Mouse (Mus musculus) kidney, embryonic 14.5 days (tissue): ENCODE measurements at regions not wholly inside any gene's neighbourhood (a gene's known extent, or its start where the extent isn't known, plus 50 kb on each side); places are given as distances from the start of the nearest gene placed in this dataset.

Experiments used
- ATAC-seq: fragments of 200-750 bp; cut with Nextera tagmentation; 2 replicates; pipeline ENCODE4 v1.8.0; 2017; ENCODE audit warnings: moderate number of reproducible peaks, mild to moderate bottlenecking, moderate TSS enrichment, moderate library complexity; ENCODE audit not compliant: low FRiP score, low TSS enrichment
- H3K27ac ChIP-seq: fragments of 300-500 bp; sonication (generic); 2 replicates; pipeline ENCODE4 v1.5.1; 2014; ENCODE audit warnings: low read depth, mild to moderate bottlenecking, low read length, moderate library complexity, mixed read lengths
- H3K27me3 ChIP-seq: fragments of 300-500 bp; sonication (generic); 2 replicates; pipeline ENCODE4 v1.6.1; 2014; ENCODE audit warnings: mild to moderate bottlenecking, low read length; ENCODE audit not compliant: control insufficient read depth, insufficient read depth
- H3K36me3 ChIP-seq: fragments of 300-500 bp; sonication (generic); 2 replicates; pipeline ENCODE4 v1.6.1; 2014; ENCODE audit warnings: low read length, mixed read lengths; ENCODE audit not compliant: control insufficient read depth, insufficient read depth
- H3K4me1 ChIP-seq: fragments of 300-500 bp; sonication (generic); 2 replicates; pipeline ENCODE4 v1.6.1; 2014; ENCODE audit warnings: low read length, mixed read lengths; ENCODE audit not compliant: control insufficient read depth, insufficient read depth
- H3K4me2 ChIP-seq: fragments of 300-500 bp; sonication (generic); replicated peaks from 2 replicates; pipeline ENCODE4 v1.6.1; 2014; ENCODE audit warnings: low read depth, mild to moderate bottlenecking, low read length
- H3K4me3 ChIP-seq: fragments of 300-500 bp; sonication (generic); 2 replicates; pipeline ENCODE4 v1.5.1; 2014; ENCODE audit warnings: mild to moderate bottlenecking, low read length
- H3K9ac ChIP-seq: fragments of 300-500 bp; sonication (generic); 2 replicates; pipeline ENCODE4 v1.6.1; 2014; ENCODE audit warnings: low read depth, mild to moderate bottlenecking, low read length, moderate library complexity
- H3K9me3 ChIP-seq: fragments of 300-500 bp; sonication (generic); 2 replicates; pipeline ENCODE4 v1.6.1; 2016; ENCODE audit warnings: low read length; ENCODE audit not compliant: control insufficient read depth
- WGBS: fragments of 180-500 bp; shearing (Covaris S2); extraction: QIAGEN DNeasy Blood & Tissue Kit; methylation state at CpG from one replicate; pipeline ENCODE4 v1.1.7; 2014; 5-methylcytosine and 5-hydroxymethylcytosine counted together

DNA sequence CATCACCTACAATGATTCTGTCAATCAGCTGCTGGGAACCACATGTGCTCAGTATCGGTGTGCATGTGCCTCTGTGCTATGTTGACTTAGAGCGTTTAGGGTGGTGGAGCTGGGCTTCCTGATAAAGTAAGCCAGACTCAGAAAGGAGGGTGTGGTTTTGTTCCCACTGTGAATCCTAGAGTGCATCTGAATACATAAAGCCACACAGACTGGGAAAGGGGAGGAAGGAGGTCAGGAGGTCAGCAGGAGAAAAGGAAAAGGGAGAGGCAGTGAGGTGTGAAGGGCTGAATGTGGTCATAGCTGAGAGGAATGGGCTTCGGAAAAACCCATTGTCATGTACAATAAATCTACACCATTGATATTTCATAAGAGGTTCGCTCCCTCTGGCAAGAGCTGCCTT is 345.4 kb upstream of the Cdh4 start:
- no peak overlapping the region for H3K4me2 ChIP-seq
- WGBS, result 34% methylated on average over 4 of the region's 4 CpGs
- H3K9me3 ChIP-seq, result no peaks in the 10 kb centered on the region
- H3K4me1 ChIP-seq, result 0 out of 2 replicates have a peak, but pooled peaks cover 14% of the 10 kb centered on the region
- no peaks in the 10 kb centered on the region for H3K36me3 ChIP-seq
- no peak overlapping the region for H3K9ac ChIP-seq
- no peak overlapping the region for H3K27ac ChIP-seq
- H3K27me3 ChIP-seq, result no peaks in the 10 kb centered on the region
- no peak overlapping the region for H3K4me3 ChIP-seq
- no peak for ATAC-seq

DNA sequence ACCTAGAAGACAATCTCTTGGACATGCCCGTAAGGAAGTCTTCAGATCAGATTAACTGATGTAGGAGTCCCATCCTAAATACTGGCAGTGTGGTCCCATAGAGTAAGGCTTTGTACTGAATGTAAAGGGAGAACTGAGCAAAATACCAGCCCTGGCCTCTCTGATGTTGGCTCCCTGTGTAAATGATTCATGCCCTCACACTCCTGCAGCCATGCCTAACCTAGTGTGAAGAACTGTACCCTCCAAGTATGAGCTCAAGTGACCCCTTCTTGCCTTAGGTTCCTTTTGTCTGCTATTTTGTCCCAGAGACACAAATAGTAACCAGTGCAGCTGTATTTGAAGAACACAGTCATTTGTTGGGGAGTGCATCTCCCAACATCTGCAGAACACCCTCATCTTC is 342.4 kb upstream of the Cdh4 start:
- 0 out of 2 replicates have a peak, but pooled peaks cover 5% of the 10 kb centered on the region for H3K4me1 ChIP-seq
- WGBS, result 65% methylated on average over 1 of the region's 1 CpGs
- no peak overlapping the region for H3K4me2 ChIP-seq
- H3K27me3 ChIP-seq, result no peaks in the 10 kb centered on the region
- H3K36me3 ChIP-seq, result no peaks in the 10 kb centered on the region
- H3K27ac ChIP-seq, result no peak overlapping the region
- H3K9ac ChIP-seq, result no peak overlapping the region
- no peak; the same call in 1 of the 2 replicates for ATAC-seq
- H3K9me3 ChIP-seq, result no peaks in the 10 kb centered on the region
- no peak overlapping the region for H3K4me3 ChIP-seq

DNA sequence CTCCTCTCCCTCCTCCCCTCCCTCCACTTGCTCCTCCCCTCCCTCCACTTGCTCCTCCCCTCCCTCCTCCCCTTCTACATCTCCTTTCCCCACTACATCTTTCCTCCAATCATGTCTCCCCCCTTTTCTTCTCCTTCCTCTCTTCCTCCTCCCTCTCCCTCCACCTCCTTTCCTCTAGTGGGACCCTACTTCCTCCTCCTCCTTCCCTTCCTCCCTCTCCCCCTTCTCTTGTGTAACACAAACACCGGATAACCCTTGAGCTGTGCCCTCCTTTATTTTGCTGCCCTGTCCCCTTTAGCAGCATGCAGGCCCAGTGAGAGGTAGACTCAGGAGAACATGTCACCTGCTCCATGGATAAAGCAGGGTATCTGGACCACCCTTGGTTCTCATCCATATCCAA is 339.1 kb upstream of the Cdh4 start:
- H3K4me3 ChIP-seq, result no peak overlapping the region
- H3K27ac ChIP-seq, result no peak overlapping the region
- no peak overlapping the region for H3K9ac ChIP-seq
- H3K4me1 ChIP-seq, result no peaks in the 10 kb centered on the region
- no peaks in the 10 kb centered on the region for H3K27me3 ChIP-seq
- no peaks in the 10 kb centered on the region for H3K36me3 ChIP-seq
- WGBS, result 13% methylated on average over 1 of the region's 1 CpGs
- no peaks in the 10 kb centered on the region for H3K9me3 ChIP-seq
- H3K4me2 ChIP-seq, result no peak overlapping the region
- ATAC-seq, result no peak

DNA sequence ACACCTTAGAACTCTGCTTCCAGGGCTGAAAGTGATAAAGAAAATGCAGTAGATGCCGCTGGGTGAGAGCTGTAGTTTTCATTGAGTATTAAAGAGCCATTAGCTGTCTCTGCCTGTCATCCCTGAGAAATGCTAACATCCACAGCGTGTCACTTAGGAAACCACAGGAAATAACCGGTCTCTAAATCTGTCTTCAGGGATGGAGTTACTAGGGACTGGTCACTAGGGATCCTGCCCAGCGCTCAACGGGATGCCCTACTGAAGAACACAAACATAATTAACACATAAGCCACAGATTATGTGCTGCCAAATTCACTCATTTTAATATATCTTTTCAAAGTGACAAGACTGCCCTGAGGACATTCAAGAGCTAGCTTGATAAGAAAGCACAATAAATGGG is 329.3 kb upstream of the Cdh4 start:
- no peaks in the 10 kb centered on the region for H3K4me1 ChIP-seq

DNA sequence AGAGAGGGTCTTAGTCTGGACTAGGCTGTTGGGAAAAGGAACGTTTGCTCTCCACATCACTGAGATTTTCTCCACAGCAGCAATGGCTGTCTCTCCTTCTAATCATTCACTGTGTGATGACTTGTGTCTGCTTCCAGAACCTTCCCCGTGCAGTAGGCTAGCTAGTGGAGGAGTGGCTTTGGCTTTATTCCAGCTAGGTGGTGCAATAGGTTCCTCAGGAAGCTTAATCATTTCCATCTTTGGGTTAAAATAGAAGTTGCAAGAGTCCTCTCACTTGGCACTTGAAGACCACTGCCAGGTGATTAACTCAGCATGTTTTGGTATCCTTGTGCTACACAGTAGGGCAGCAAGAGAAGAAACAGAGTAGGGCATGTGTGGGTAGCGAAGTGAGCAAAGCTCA is 314.2 kb upstream of the Cdh4 start:
- 80% methylated on average over 3 of the region's 3 CpGs for WGBS
- no peak for ATAC-seq

More for the DNA sequence above, 329.3 kb upstream of the Cdh4 start:
- ATAC-seq, result no peak
- Histone ChIP-seq H3K9me3 (no peaks in the 10 kb centered on the region), H3K4me2 (no peak overlapping the region), H3K9ac (no peak overlapping the region), H3K36me3 (no peaks in the 10 kb centered on the region), H3K27me3 (no peaks in the 10 kb centered on the region; the same call in 1 of the 2 replicates), H3K4me3 (no peak overlapping the region), H3K27ac (no peak overlapping the region)
- WGBS, result 33% methylated on average over 5 of the region's 5 CpGs

DNA sequence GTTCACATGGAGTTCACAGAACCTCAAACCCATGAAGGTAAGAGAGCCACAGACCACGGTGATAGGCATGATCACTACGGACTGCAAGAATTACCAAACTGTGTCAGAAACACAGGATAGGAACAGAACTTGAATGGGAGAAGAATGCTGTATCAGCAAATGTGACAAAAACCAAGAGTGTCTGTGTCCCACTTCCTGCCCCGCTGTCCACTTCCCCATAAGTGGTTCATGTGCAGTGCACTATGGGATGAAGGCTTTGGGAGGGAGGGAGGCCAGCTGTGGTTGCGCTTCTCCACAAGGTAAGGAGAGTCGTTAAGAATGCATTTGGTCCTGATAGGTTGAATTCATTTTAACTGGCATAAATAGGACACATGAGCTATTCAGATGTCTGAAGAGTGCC is 313.8 kb upstream of the Cdh4 start:
- Histone ChIP-seq H3K9ac (no peak overlapping the region), H3K4me3 (no peak overlapping the region), H3K27me3 (no peaks in the 10 kb centered on the region), H3K27ac (no peak overlapping the region), H3K4me2 (no peak overlapping the region), H3K36me3 (no peaks in the 10 kb centered on the region), H3K4me1 (no peaks in the 10 kb centered on the region), H3K9me3 (no peaks in the 10 kb centered on the region)
- no peak for ATAC-seq
- 96% methylated on average over 5 of the region's 5 CpGs for WGBS

More for the DNA sequence above, 314.2 kb upstream of the Cdh4 start:
- no peak overlapping the region for H3K27ac ChIP-seq
- H3K27me3 ChIP-seq, result no peaks in the 10 kb centered on the region
- no peaks in the 10 kb centered on the region for H3K36me3 ChIP-seq
- H3K4me1 ChIP-seq, result no peaks in the 10 kb centered on the region
- no peak overlapping the region for H3K9ac ChIP-seq
- no peak overlapping the region for H3K4me2 ChIP-seq
- H3K4me3 ChIP-seq, result no peak overlapping the region
- H3K9me3 ChIP-seq, result no peaks in the 10 kb centered on the region

DNA sequence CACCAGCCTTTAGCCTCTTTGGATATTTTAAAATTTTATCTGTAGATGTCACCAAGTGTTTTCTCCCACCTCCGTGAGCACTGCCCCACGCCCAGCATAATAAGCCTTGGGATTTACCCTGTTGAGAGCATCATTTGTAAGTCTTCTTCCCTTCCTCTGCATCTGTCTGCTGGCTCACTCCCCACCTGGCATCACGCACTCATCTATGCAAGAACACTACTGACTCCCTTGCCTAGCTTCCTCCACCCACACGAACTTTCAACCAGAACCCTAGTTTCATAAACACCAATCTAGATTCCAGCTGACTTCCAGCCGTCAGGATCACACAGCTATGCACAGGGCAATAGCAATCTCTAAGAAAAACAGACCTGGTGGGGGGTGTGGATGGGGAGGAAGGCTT is 311.2 kb upstream of the Cdh4 start:
- WGBS, result 78% methylated on average over 5 of the region's 5 CpGs
- no peak overlapping the region for H3K4me3 ChIP-seq
- no peak overlapping the region for H3K9ac ChIP-seq
- no peaks in the 10 kb centered on the region for H3K27me3 ChIP-seq
- H3K36me3 ChIP-seq, result no peaks in the 10 kb centered on the region
- no peaks in the 10 kb centered on the region for H3K4me1 ChIP-seq
- no peak overlapping the region for H3K27ac ChIP-seq
- no peaks in the 10 kb centered on the region for H3K9me3 ChIP-seq
- no peak overlapping the region for H3K4me2 ChIP-seq
- no peak for ATAC-seq

DNA sequence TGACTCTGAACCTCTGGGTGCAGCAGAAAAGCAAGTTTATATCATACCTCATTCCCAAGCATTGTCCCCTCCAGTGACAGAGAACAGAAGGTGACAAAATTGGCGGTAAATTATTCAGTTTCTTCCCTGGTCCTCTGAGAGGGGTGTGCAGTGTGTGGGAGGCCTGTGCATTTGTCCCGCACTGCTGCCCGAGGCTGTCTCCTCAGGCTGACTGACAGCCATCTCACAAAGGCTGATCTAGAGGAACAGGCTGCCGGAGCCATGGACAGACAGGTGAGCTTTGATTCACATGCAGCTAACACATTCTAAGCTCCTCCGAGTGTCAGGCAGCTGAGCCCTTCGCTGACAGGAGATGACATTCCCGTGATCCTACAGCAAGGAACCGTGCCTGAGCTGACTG is 299.9 kb upstream of the Cdh4 start:
- Histone ChIP-seq H3K4me1 (no peaks in the 10 kb centered on the region), H3K27me3 (no peaks in the 10 kb centered on the region), H3K27ac (no peak overlapping the region), H3K9ac (no peak overlapping the region), H3K4me2 (no peak overlapping the region), H3K4me3 (no peak overlapping the region), H3K36me3 (no peaks in the 10 kb centered on the region), H3K9me3 (no peaks in the 10 kb centered on the region)
- 67% methylated on average over 8 of the region's 8 CpGs for WGBS
- ATAC-seq, result no peak

DNA sequence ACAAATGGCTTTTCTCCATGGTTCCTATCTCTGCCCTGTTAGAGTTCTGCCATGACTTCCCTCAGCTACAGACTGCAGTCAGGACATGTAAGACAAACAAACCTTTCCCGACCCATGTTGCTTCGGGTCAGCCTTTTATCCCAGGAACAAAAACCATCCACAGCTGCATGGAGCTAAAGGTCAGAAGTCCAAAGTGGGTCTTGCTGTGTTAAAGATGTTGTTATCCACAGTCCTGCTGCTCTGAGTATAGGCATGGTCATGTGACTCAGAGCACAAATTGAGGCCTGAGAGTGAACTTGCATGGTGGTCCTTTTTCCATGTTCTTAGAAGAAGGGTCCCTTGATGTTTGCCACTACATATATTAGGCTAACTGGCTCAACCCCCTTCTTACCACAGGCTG is 296.5 kb upstream of the Cdh4 start:
- Histone ChIP-seq H3K27ac (no peak overlapping the region), H3K27me3 (no peaks in the 10 kb centered on the region), H3K4me3 (no peak overlapping the region), H3K4me1 (no peaks in the 10 kb centered on the region), H3K9ac (no peak overlapping the region), H3K9me3 (no peaks in the 10 kb centered on the region), H3K36me3 (no peaks in the 10 kb centered on the region), H3K4me2 (no peak overlapping the region)
- WGBS, result 34% methylated on average over 2 of the region's 2 CpGs
- no peak for ATAC-seq

DNA sequence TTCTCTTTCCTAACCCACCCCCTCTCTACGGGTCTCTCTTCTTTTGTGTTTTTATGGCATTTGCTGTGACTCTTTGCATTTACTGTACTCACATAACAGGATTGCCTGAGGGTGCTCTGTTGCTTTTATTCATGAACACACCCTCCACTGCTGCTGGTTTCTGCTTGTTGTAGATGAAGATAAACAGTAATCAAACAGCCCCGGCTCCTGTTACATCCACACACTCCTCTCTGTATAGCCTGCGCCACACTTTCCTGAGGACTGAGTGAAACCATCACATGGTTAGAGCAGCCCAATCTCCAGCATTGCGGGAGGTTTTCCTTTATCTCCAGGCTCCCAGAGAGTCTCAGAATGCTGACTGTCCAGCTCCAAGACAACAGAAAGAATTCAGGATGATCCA is 296.0 kb upstream of the Cdh4 start:
- ATAC-seq, result 0 out of 2 replicates have a peak, but pooled peaks have one; percentile 39
- H3K9me3 ChIP-seq, result no peaks in the 10 kb centered on the region

More for the DNA sequence above, 296.0 kb upstream of the Cdh4 start:
- Histone ChIP-seq H3K27ac (no peak overlapping the region), H3K4me2 (no peak overlapping the region), H3K36me3 (no peaks in the 10 kb centered on the region), H3K9ac (no peak overlapping the region), H3K4me3 (no peak overlapping the region), H3K27me3 (no peaks in the 10 kb centered on the region), H3K4me1 (no peaks in the 10 kb centered on the region)
- WGBS, result 38% methylated on average over 4 of the region's 4 CpGs
